Mouse (Mus musculus) c-Kit-negative CD71-positive TER-119-positive erythroid progenitor cells, embryonic 14.5 days (primary cell): ENCODE data around the gene Nipsnap3a.

Source experiments
- DNase-seq: peaks from one replicate; pipeline ENCODE4 v3.0.0-alpha.2; 2013; ENCODE audit warnings: low read depth, low spot score

Gene Nipsnap3a

GRCm38 (mm10) chr4:52989248-52989647 lies at the start of gene Nipsnap3a:
Gene Nipsnap3a (plus strand): TSS chr4:52989272.
- DNase-seq = no peak

GRCm38 (mm10) chr4:52946665-52947064 lies 42.4 kb upstream of the Nipsnap3a start:
- no peak for DNase-seq

GRCm38 (mm10) chr4:52949005-52949404 lies 40.1 kb upstream of the Nipsnap3a start:
- no peak for DNase-seq

- DNase-seq = no peak
Observed at GRCm38 (mm10) chr4:52958693-52959092, 30.4 kb upstream of the Nipsnap3a start.

- DNase-seq = no peak
Observed at GRCm38 (mm10) chr4:52964247-52964646, 24.8 kb upstream of the Nipsnap3a start, which contains the start of gene Olfr270. Gene Olfr270 (plus strand): TSS chr4:52964547.

GRCm38 (mm10) chr4:52985216-52985615 lies 3.9 kb upstream of the Nipsnap3a start:
- no peak for DNase-seq

- no peak for DNase-seq
Observed at GRCm38 (mm10) chr4:52986266-52986665, 2.8 kb upstream of the Nipsnap3a start.

GRCm38 (mm10) chr4:52999449-52999848 lies 10.4 kb downstream of the Nipsnap3a start:
- no peak for DNase-seq

GRCm38 (mm10) chr4:53000154-53000553 lies 11.1 kb downstream of the Nipsnap3a start:
- DNase-seq = no peak

- DNase-seq = no peak
Observed at GRCm38 (mm10) chr4:53009183-53009582, 20.1 kb downstream of the Nipsnap3a start.

- DNase-seq = no peak
Observed at GRCm38 (mm10) chr4:53009871-53010270, 20.8 kb downstream of the Nipsnap3a start.

- DNase-seq = peak; percentile 88
Observed at GRCm38 (mm10) chr4:53011732-53012361, 22.8 kb downstream of the Nipsnap3a start, which contains the start of gene Nipsnap3b. Gene Nipsnap3b (plus strand): TSS chr4:53011880.

GRCm38 (mm10) chr4:53014421-53014820 lies 25.3 kb downstream of the Nipsnap3a start:
- no peak for DNase-seq

- DNase-seq = no peak
Observed at GRCm38 (mm10) chr4:53015024-53015423, 26.0 kb downstream of the Nipsnap3a start.

GRCm38 (mm10) chr4:53018392-53018791 lies 29.3 kb downstream of the Nipsnap3a start:
- DNase-seq = no peak

- DNase-seq = no peak
Observed at GRCm38 (mm10) chr4:53023189-53023925, 34.3 kb downstream of the Nipsnap3a start.

GRCm38 (mm10) chr4:53024397-53024796 lies 35.3 kb downstream of the Nipsnap3a start:
- no peak for DNase-seq

GRCm38 (mm10) chr4:53027811-53028210 lies 38.7 kb downstream of the Nipsnap3a start:
- DNase-seq = no peak

GRCm38 (mm10) chr4:53030326-53030948 lies 41.4 kb downstream of the Nipsnap3a start:
- no peak for DNase-seq

- no peak for DNase-seq
Observed at GRCm38 (mm10) chr4:53043819-53044218, 54.7 kb downstream of the Nipsnap3a start.

GRCm38 (mm10) chr4:53045807-53046206 lies 56.7 kb downstream of the Nipsnap3a start:
- no peak for DNase-seq

GRCm38 (mm10) chr4:53046238-53047022 lies 57.4 kb downstream of the Nipsnap3a start:
- no peak for DNase-seq
